Mouse (Mus musculus) C2C12 (cell line): ENCODE data around the gene Gm28053. TPM values are rescaled to one million over a fixed set of nuclear protein-coding genes. Genes with fewer than 3 reads are reported as not detected.

Source experiments
- H3K27me3 ChIP-seq: one replicate; pipeline ENCODE4 v1.6.1; 2011; ENCODE audit not compliant: control insufficient read depth, insufficient read depth, insufficient read length
- H3K36me3 ChIP-seq: one replicate; pipeline ENCODE4 v1.6.1; 2011; ENCODE audit not compliant: control insufficient read depth, insufficient read depth
- H3K4me3 ChIP-seq: one replicate; pipeline ENCODE4 v1.5.1; 2011; ENCODE audit warnings: mild to moderate bottlenecking, control low read depth; ENCODE audit not compliant: poor library complexity, insufficient read depth, severe bottlenecking
- H3K79me2 ChIP-seq: one replicate; pipeline ENCODE4 v1.6.1; 2011; ENCODE audit not compliant: control insufficient read depth, insufficient read depth
- H3K79me3 ChIP-seq: one replicate; pipeline ENCODE4 v1.6.1; 2011; ENCODE audit warnings: low read depth, control low read depth
- H3ac ChIP-seq: one replicate; pipeline ENCODE3; 2011; ENCODE audit warnings: low read depth; ENCODE audit not compliant: control insufficient read depth, insufficient read length
- CEBPB ChIP-seq: IDR thresholded peaks from one replicate; pipeline ENCODE4 v1.6.1; 2011; ENCODE audit warnings: low read depth, mild to moderate bottlenecking, control low read depth, moderate library complexity
- CTCF ChIP-seq: IDR thresholded peaks from one replicate; pipeline ENCODE4 v1.5.1; 2011; ENCODE audit not compliant: control insufficient read depth, insufficient read depth, insufficient read length
- FOSL1 ChIP-seq: IDR thresholded peaks from one replicate; pipeline ENCODE4 v1.8.0; 2011; ENCODE audit warnings: mild to moderate bottlenecking, low read length; ENCODE audit not compliant: poor library complexity, insufficient read depth, severe bottlenecking
- MAX ChIP-seq: IDR thresholded peaks from one replicate; pipeline ENCODE4 v1.6.1; 2011; ENCODE audit warnings: mild to moderate bottlenecking, control low read depth
- MYOD1 ChIP-seq: IDR thresholded peaks from one replicate; pipeline ENCODE4 v1.6.1; 2011; ENCODE audit warnings: low read depth; ENCODE audit not compliant: control insufficient read depth, insufficient read length
- MYOG ChIP-seq: IDR thresholded peaks from one replicate; pipeline ENCODE4 v1.6.1; 2011; ENCODE audit not compliant: control insufficient read depth, insufficient read length; ENCODE audit errors: extremely low read depth
- USF1 ChIP-seq: IDR thresholded peaks from one replicate; pipeline ENCODE4 v1.6.1; 2011; ENCODE audit warnings: low read depth, mild to moderate bottlenecking, control low read depth, moderate library complexity
- polyA plus RNA-seq: library from polyadenylated mRNA; unstranded; fragments of >200 nt; fragmentation: generic; extraction: Trizol; gene quantifications from one replicate; pipeline ENCODE4 v1.2.1, GENCODE M21; 2012; ENCODE audit warnings: missing spikeins

The Gm28053 gene
- polyA plus RNA-seq, 1 experiment = not detected

GRCm38 (mm10) chr6:48676860-48677415 lies 41.5 kb upstream of the Gm28053 start:
- no peak for TF ChIP-seq MYOD1
- no peak for TF ChIP-seq MYOG
- TF ChIP-seq MAX = no peak
- TF ChIP-seq CTCF = no peak
- no peak for TF ChIP-seq FOSL1
- H3ac ChIP-seq = no peak overlapping the region
- H3K4me3 ChIP-seq = no peak overlapping the region
- no peaks in the 10 kb centered on the region for H3K79me3 ChIP-seq
- H3K79me2 ChIP-seq = no peaks in the 10 kb centered on the region
- no peaks in the 10 kb centered on the region for H3K27me3 ChIP-seq
- H3K36me3 ChIP-seq = no peaks in the 10 kb centered on the region

- H3K79me2 ChIP-seq = no peaks in the 10 kb centered on the region
- no peak overlapping the region for H3K4me3 ChIP-seq
- TF ChIP-seq MAX (no peak), CEBPB (no peak), FOSL1 (no peak), USF1 (no peak), CTCF (no peak), MYOD1 (no peak), MYOG (no peak)
- no peaks in the 10 kb centered on the region for H3K79me3 ChIP-seq
- no peak overlapping the region for H3ac ChIP-seq
- no peaks in the 10 kb centered on the region for H3K36me3 ChIP-seq
- no peaks in the 10 kb centered on the region for H3K27me3 ChIP-seq
Measured at GRCm38 (mm10) chr6:48677492-48678345, 40.7 kb upstream of the Gm28053 start.

- TF ChIP-seq USF1 = no peak
- TF ChIP-seq CEBPB = no peak
- TF ChIP-seq MYOD1 = no peak
- TF ChIP-seq FOSL1 = no peak
- no peak for TF ChIP-seq CTCF
- TF ChIP-seq MYOG = no peak
- no peak for TF ChIP-seq MAX
- Histone ChIP-seq H3ac (no peak overlapping the region), H3K79me2 (no peaks in the 10 kb centered on the region), H3K27me3 (no peaks in the 10 kb centered on the region), H3K79me3 (no peaks in the 10 kb centered on the region), H3K4me3 (no peak overlapping the region), H3K36me3 (no peaks in the 10 kb centered on the region)
Measured at GRCm38 (mm10) chr6:48678391-48678790, 40.0 kb upstream of the Gm28053 start.

GRCm38 (mm10) chr6:48679701-48680100 lies 38.7 kb upstream of the Gm28053 start:
- H3K4me3 ChIP-seq = no peak overlapping the region
- no peaks in the 10 kb centered on the region for H3K79me2 ChIP-seq
- H3K27me3 ChIP-seq = no peaks in the 10 kb centered on the region
- H3K79me3 ChIP-seq = no peaks in the 10 kb centered on the region
- no peaks in the 10 kb centered on the region for H3K36me3 ChIP-seq
- TF ChIP-seq USF1 (no peak), MYOD1 (no peak), CEBPB (no peak), MAX (no peak), FOSL1 (no peak), CTCF (no peak), MYOG (no peak)
- no peak overlapping the region for H3ac ChIP-seq

- Histone ChIP-seq H3K36me3 (no peaks in the 10 kb centered on the region), H3K27me3 (no peaks in the 10 kb centered on the region), H3K79me2 (no peaks in the 10 kb centered on the region), H3ac (no peak overlapping the region), H3K79me3 (no peaks in the 10 kb centered on the region), H3K4me3 (no peak overlapping the region)
- TF ChIP-seq CEBPB (no peak), FOSL1 (no peak), MYOG (no peak), MAX (no peak)
Measured at GRCm38 (mm10) chr6:48680421-48680820, 38.0 kb upstream of the Gm28053 start.
